Mouse (Mus musculus): ENCODE data around the gene Gm49325.

DNA sequence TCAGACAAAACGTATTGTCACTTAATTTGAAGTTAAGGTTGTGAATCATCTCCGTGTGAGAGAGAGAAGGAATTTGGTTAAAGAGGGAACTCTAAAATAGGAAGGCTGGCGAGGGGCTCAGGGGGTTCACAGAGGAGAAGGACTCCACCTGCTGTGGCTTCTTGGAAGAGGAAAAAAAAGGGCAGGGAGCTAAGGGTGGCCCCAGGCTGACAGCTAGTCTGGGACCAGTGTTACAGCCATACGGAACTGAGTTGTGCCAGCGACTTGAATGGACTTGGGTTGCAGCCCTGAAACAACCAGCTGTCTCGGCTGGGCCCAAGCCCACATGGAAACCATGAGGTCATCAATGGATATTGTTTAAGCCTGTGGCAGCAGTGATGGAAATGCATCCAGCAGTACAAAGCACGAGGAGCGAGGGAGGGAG lies 17.1 kb downstream of the Gm49325 start:
- TF ChIP-seq POLR2A (IDR thresholded peaks at IDR 0.05; ENCODE audit: low read depth, low read length) (0 out of 2 replicates have a peak, but pooled peaks have one; percentile 25), CTCF (IDR thresholded peaks at IDR 0.05; ENCODE audit: extremely low read depth, insufficient read length, insufficient replicate concordance, low read depth, low read length) (peak; percentile 11; the same call in 1 of the 2 replicates)

All from small intestine, adult 2 months (tissue).